Mouse (Mus musculus) spleen, adult 2 months (tissue): ENCODE measurements around the gene Cfl1.

ENCODE experiments used
- CTCF ChIP-seq: fragments of 200-500 bp; IDR thresholded peaks from 2 replicates; pipeline ENCODE4 v1.5.1; 2011; ENCODE audit warnings: mild to moderate bottlenecking, inconsistent platforms; ENCODE audit not compliant: insufficient read depth, insufficient read length, insufficient replicate concordance; ENCODE audit errors: extremely low read depth
- POLR2A ChIP-seq: fragments of 200-500 bp; IDR thresholded peaks from 2 replicates; pipeline ENCODE4 v1.6.1; 2011; ENCODE audit warnings: low read depth, low read length, inconsistent platforms

GRCm38 (mm10) chr19:5459896-5460295 is 30.4 kb upstream of the Cfl1 start:
- TF ChIP-seq CTCF, result no peak
- TF ChIP-seq POLR2A, result no peak
